Mouse (Mus musculus): ENCODE results near the gene Gcsh.

DNA sequence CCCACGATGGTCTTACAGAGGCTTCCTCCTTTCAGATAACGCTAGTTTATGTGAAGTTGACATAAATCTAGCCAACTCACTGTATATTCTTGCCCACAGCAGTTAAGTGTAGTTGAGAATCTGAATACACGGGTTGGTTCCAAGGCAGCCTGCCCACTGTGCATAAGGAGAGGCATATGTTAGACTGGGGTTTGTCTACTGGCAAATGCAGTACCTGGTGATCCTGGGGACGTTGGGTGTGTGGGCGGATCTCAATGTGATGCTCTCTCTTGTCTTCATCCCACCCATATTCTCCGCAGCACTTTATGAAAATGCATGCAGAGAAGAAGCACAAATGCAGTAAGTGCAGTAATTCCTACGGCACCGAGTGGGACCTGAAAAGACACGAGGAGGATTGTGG is 38.9 kb downstream of the Gcsh start:
- TF ChIP-seq CTCF (IDR thresholded peaks at IDR 0.05; ENCODE audit: extremely low read depth, insufficient read depth, insufficient read length, insufficient replicate concordance) (no peak), POLR2A (IDR thresholded peaks at IDR 0.05; ENCODE audit: low read depth, low read length) (no peak)

Data from spleen, adult 2 months (tissue).